Comparison of ENCODE assay signal across 21 mouse cellular contexts in the genomic region with DNA sequence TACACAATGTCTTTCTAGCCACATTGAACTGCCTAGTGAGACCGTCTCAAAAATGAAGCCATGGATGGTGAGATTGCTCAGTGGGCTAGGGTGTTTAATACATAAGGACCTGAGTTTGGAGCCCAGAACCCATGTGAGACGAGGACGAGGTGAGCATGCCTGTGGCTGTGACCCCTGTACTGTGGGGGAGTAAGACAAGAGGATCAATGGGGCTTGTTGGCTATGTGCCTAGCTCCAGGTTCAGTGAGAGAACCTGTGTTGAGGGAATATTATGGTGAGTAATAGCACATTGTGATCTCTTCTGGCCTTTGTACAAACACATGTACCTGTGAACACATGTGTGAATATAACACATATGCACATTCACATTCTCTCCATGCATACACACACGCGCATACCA.
"Had no signal": no experiment of that assay in that cellular context is flagged by ENCODE, and none has a peak within 500 bp of the region (broad histone marks: within the 10 kb centered on the region; RNA-seq: fewer than 3 reads in every experiment).

No protein-coding gene starts in this region.

- H3K27ac ChIP-seq: heart, embryonic 10.5 days; hindbrain, embryonic 10.5 days; hindbrain, embryonic 12.5 days; hindbrain, embryonic 14.5 days; intestine, embryonic 15.5 days; layer of hippocampus, adult 2 months; left cerebral cortex, adult 2 months; limb, embryonic 10.5 days; limb, embryonic 12.5 days had no signal

- ATAC-seq: forebrain, postnatal 0 days; hindbrain, embryonic 16.5 days; inflammation-experienced regulatory T-cells, adult 6 months; intestine, embryonic 15.5 days; intestine, postnatal 0 days had no signal

- DNase-seq: forebrain, postnatal 0 days; gastrocnemius, postnatal 10 days; gastrocnemius, postnatal 25 days; heart, adult 18-20 months; heart, postnatal 10 days; heart, postnatal 4 days; kidney, adult 8-10 months; kidney, postnatal 4 days had no signal

- H3K4me2 ChIP-seq: heart, embryonic 12.5 days; hindbrain, embryonic 12.5 days; hindbrain, embryonic 14.5 days; intestine, embryonic 15.5 days; limb, embryonic 12.5 days had no signal

- H3K9ac ChIP-seq: forebrain, postnatal 0 days; heart, embryonic 12.5 days; hindbrain, embryonic 12.5 days; hindbrain, embryonic 14.5 days; intestine, embryonic 15.5 days; limb, embryonic 12.5 days had no signal

- H3K4me1 ChIP-seq: hindbrain, embryonic 10.5 days; hindbrain, embryonic 12.5 days; limb, embryonic 10.5 days; limb, embryonic 12.5 days had no signal

- H3K27me3 ChIP-seq: heart, embryonic 12.5 days; hindbrain, embryonic 12.5 days; intestine, embryonic 15.5 days; limb, embryonic 12.5 days had no signal

- H3K9me3 ChIP-seq: heart, embryonic 10.5 days; heart, embryonic 12.5 days; hindbrain, embryonic 10.5 days; hindbrain, embryonic 12.5 days; intestine, embryonic 15.5 days; limb, embryonic 10.5 days; limb, embryonic 12.5 days had no signal

- H3K4me3 ChIP-seq: heart, embryonic 10.5 days; heart, embryonic 12.5 days; hindbrain, embryonic 10.5 days; hindbrain, embryonic 12.5 days; intestine, embryonic 15.5 days; layer of hippocampus, adult 2 months; left cerebral cortex, adult 2 months; limb, embryonic 10.5 days; limb, embryonic 12.5 days had no signal

- H3K36me3 ChIP-seq: heart, embryonic 12.5 days; hindbrain, embryonic 12.5 days; intestine, embryonic 15.5 days; limb, embryonic 10.5 days; limb, embryonic 12.5 days had no signal
